Mouse (Mus musculus) spleen, adult 12 weeks (tissue): Measurements from ENCODE around the gene Smg6.

Experiments
- DNase-seq: peaks from one replicate; pipeline ENCODE4 v3.0.0; 2022; ENCODE audit warnings: low spot score

Smg6 gene

GRCm38 (mm10) chr11:74925577-74926387 is at the start of gene Smg6, which contains the start of gene Srr:
Smg6 (plus strand) TSS chr11:74925823.
Srr (minus strand) TSS chr11:74925948.
- DNase-seq, result peak; percentile 85

GRCm38 (mm10) chr11:74876801-74877200 is 48.8 kb upstream of the Smg6 start:
- DNase-seq, result no peak

GRCm38 (mm10) chr11:74880999-74881398 is 44.6 kb upstream of the Smg6 start:
- DNase-seq, result no peak

- no peak for DNase-seq
Measured at GRCm38 (mm10) chr11:74881979-74882378, 43.6 kb upstream of the Smg6 start.

- no peak for DNase-seq
Measured at GRCm38 (mm10) chr11:74883098-74883497, 42.5 kb upstream of the Smg6 start.

- DNase-seq, result no peak
Measured at GRCm38 (mm10) chr11:74894619-74895018, 31.0 kb upstream of the Smg6 start.

GRCm38 (mm10) chr11:74895980-74896900 is 29.4 kb upstream of the Smg6 start:
- DNase-seq, result peak; percentile 44

GRCm38 (mm10) chr11:74896901-74897677 is 28.5 kb upstream of the Smg6 start, which contains the start of gene Sgsm2:
Sgsm2 (minus strand) TSS chr11:74897060.
- peak; percentile 51 for DNase-seq

GRCm38 (mm10) chr11:74897678-74898516 is 27.7 kb upstream of the Smg6 start, which contains the start of gene Tsr1:
Tsr1 (plus strand) TSS chr11:74898071.
- DNase-seq, result peak; percentile 75

GRCm38 (mm10) chr11:74898517-74898827 is 27.2 kb upstream of the Smg6 start:
- no peak for DNase-seq

GRCm38 (mm10) chr11:74901555-74901954 is 24.1 kb upstream of the Smg6 start:
- no peak for DNase-seq

- DNase-seq, result no peak
Measured at GRCm38 (mm10) chr11:74902416-74902815, 23.2 kb upstream of the Smg6 start.

GRCm38 (mm10) chr11:74907850-74908249 is 17.8 kb upstream of the Smg6 start:
- DNase-seq, result no peak

GRCm38 (mm10) chr11:74908618-74909399 is 16.8 kb upstream of the Smg6 start:
- no peak for DNase-seq

GRCm38 (mm10) chr11:74909978-74910377 is 15.6 kb upstream of the Smg6 start:
- no peak for DNase-seq

GRCm38 (mm10) chr11:74912492-74912891 is 13.1 kb upstream of the Smg6 start:
- DNase-seq, result no peak

- DNase-seq, result no peak
Measured at GRCm38 (mm10) chr11:74919249-74919648, 6.4 kb upstream of the Smg6 start.

- peak; percentile 51 for DNase-seq
Measured at GRCm38 (mm10) chr11:74924149-74924548, 1.5 kb upstream of the Smg6 start.

GRCm38 (mm10) chr11:74926388-74927005 is 874 bp downstream of the Smg6 start:
- DNase-seq, result peak; percentile 51

- DNase-seq, result no peak
Measured at GRCm38 (mm10) chr11:74927236-74927725, 1.7 kb downstream of the Smg6 start.
